ENCODE assay signal across 9 mouse cellular contexts in the genomic region with DNA sequence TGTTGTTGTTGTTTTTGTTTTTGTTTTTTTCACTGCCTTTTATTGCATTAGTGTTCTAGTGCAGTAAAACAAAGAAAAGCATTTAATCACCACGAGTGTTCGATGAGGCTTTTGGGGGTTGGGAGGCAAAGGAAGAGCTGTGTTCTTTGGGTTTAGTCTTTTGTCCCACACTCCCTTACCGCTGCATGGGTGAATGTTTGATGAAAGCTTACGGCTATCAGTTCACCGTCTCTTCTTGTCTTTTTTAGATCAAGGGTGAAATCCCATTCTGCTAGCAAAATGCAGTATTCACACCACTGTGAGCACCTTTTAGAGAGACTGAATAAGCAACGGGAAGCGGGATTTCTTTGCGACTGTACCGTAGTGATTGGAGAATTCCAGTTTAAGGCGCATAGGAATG. TPM values are rescaled to one million over a fixed set of nuclear protein-coding genes. Genes with fewer than 3 reads are reported as not detected.
DNase-seq lines count a peak whose midpoint lies in the region; ATAC-seq and TF ChIP-seq lines count a peak whose summit lies in the region.
"Had no signal": no experiment of that assay in that cellular context is flagged by ENCODE, and none has a peak within 500 bp of the region (broad histone marks: within the 10 kb centered on the region; RNA-seq: fewer than 3 reads in every experiment).

No protein-coding gene starts in this region.

- no peaks in the 10 kb centered on the region for H3K9me3 ChIP-seq in liver, embryonic 11.5 days (ENCODE audit: control insufficient read depth, low read length)
- no peaks in the 10 kb centered on the region for H3K9me3 ChIP-seq in stomach, postnatal 0 days (ENCODE audit: control insufficient read depth, low read length)

- H3K27me3 ChIP-seq in spleen, adult 2 months (ENCODE audit: control insufficient read depth, insufficient read depth, low read length): peaks cover 2% of the 10 kb centered on the region; the same call in 1 of the 2 replicates
- H3K27me3 ChIP-seq in liver, embryonic 11.5 days (replicated peaks; ENCODE audit: control insufficient read depth, insufficient read depth, low read length): no peaks in the 10 kb centered on the region
- no peaks in the 10 kb centered on the region for H3K27me3 ChIP-seq in stomach, postnatal 0 days (ENCODE audit: control insufficient read depth, insufficient read depth, low read length)

- H3K4me1 ChIP-seq in spleen, adult 2 months (ENCODE audit: control insufficient read depth, insufficient read depth, insufficient read length): 0 out of 2 replicates have a peak, but pooled peaks cover 4% of the 10 kb centered on the region
- peaks cover 5% of the 10 kb centered on the region for H3K4me1 ChIP-seq in liver, embryonic 11.5 days (replicated peaks; ENCODE audit: control insufficient read depth, insufficient read depth, low read length)
- H3K4me1 ChIP-seq in stomach, postnatal 0 days (replicated peaks; ENCODE audit: control insufficient read depth, insufficient read depth): peaks cover 7% of the 10 kb centered on the region; the same call in 1 of the 2 replicates

- peaks cover 7% of the 10 kb centered on the region for H3K36me3 ChIP-seq in spleen, adult 2 months (ENCODE audit: control insufficient read depth, insufficient read depth, low read length)
- peaks cover 6% of the 10 kb centered on the region; the same call in 1 of the 2 replicates for H3K36me3 ChIP-seq in liver, embryonic 11.5 days (ENCODE audit: control insufficient read depth, insufficient read depth, low read length)
- peaks cover 8% of the 10 kb centered on the region; the same call in 1 of the 2 replicates for H3K36me3 ChIP-seq in stomach, postnatal 0 days (ENCODE audit: control insufficient read depth, insufficient read depth, low read length)

- H3K4me3 ChIP-seq in spleen, adult 2 months (ENCODE audit: extremely low read depth, insufficient read depth, insufficient read length): peak overlapping the region; percentile 6; the same call in 1 of the 2 replicates
- H3K4me3 ChIP-seq in liver, embryonic 11.5 days (ENCODE audit: low read depth, low read length): peak overlapping the region; percentile 75
- H3K4me3 ChIP-seq in stomach, postnatal 0 days (ENCODE audit: low read depth, low read length): peak overlapping the region; percentile 88

- WGBS in spleen, adult 2 months: 58% methylated on average over 10 of the region's 10 CpGs
- WGBS in liver, embryonic 11.5 days: 50% methylated on average over 10 of the region's 10 CpGs
- 39% methylated on average over 10 of the region's 10 CpGs for WGBS in stomach, postnatal 0 days

- peak overlapping the region; percentile 93 for H3K4me2 ChIP-seq in liver, embryonic 11.5 days
- H3K4me2 ChIP-seq in stomach, postnatal 0 days (replicated peaks; ENCODE audit: low read depth): peak overlapping the region; percentile 75

- no peak for TF ChIP-seq CTCF in spleen, adult 2 months (IDR thresholded peaks at IDR 0.05; ENCODE audit: extremely low read depth, insufficient read depth, insufficient read length, insufficient replicate concordance)
- no peak for TF ChIP-seq CTCF in stomach, postnatal 0 days (IDR thresholded peaks at IDR 0.05; ENCODE audit: low read depth)

- peak overlapping the region; percentile 82 for H3K9ac ChIP-seq in liver, embryonic 11.5 days (ENCODE audit: low read depth, low read length)
- H3K9ac ChIP-seq in stomach, postnatal 0 days (ENCODE audit: low read length): peak overlapping the region; percentile 91; the same call in 1 of the 2 replicates

- no peak for TF ChIP-seq EP300 in stomach, postnatal 0 days (optimal IDR thresholded peaks at IDR 0.05)

- peak; percentile 1 for DNase-seq in embryo, embryonic 10 days (ENCODE audit: low spot score)
- no peak for DNase-seq in embryo, embryonic 10.5 days (ENCODE audit: low spot score)
- DNase-seq in spleen, adult 2 months (ENCODE audit: low read depth in 1 of 2, low spot score in 2 of 2): no peak
- DNase-seq in spleen, postnatal 36 days (ENCODE audit: low spot score in 2 of 2): no peak
- no peak for DNase-seq in liver, embryonic 11.5 days (ENCODE audit: low spot score)
- no peak for DNase-seq in stomach, postnatal 0 days (ENCODE audit: low spot score)
- no peak for DNase-seq in urinary bladder, postnatal 25 days (ENCODE audit: low spot score)
- DNase-seq in layer of hippocampus, adult 9-11 months: no peak
- DNase-seq: cerebellum, adult 18-20 months had no signal

- ATAC-seq in liver, embryonic 11.5 days (replicated peaks; ENCODE audit: low FRiP score): no peak
- ATAC-seq in stomach, postnatal 0 days (ENCODE audit: low FRiP score, low TSS enrichment): no peak

- no peak overlapping the region for H3K27ac ChIP-seq in spleen, adult 2 months (ENCODE audit: insufficient read depth, low read length)
- no peak overlapping the region for H3K27ac ChIP-seq in liver, embryonic 11.5 days (ENCODE audit: low read depth, low read length)
- H3K27ac ChIP-seq in stomach, postnatal 0 days (replicated peaks): peak overlapping the region; percentile 97; the same call in 1 of the 2 replicates

- no peak for TF ChIP-seq POLR2A in spleen, adult 2 months (IDR thresholded peaks at IDR 0.05; ENCODE audit: low read depth, low read length)

RNA-seq across cellular contexts. Expression of a gene that starts 1.4 kb away (rescaled TPM):
- polyA plus RNA-seq in spleen, adult 2 months (2012; rRNA removed): 4.7 and 9.8 TPM in 2 replicates
- 23.2 and 24.7 TPM in 2 replicates for polyA plus RNA-seq in liver, embryonic 11.5 days (2014; fragmentation: Nextera tagmentation; extraction: Ambion mirVana)
- 11.2 and 12.0 TPM in 2 replicates for polyA plus RNA-seq in stomach, postnatal 0 days (2015; fragmentation: Nextera tagmentation; extraction: Ambion mirVana)

RNA-seq across cellular contexts. Expression of a gene that starts 3.5 kb away (rescaled TPM):
- 0.04 TPM in 1 of 2 replicates, not detected in the other for polyA plus RNA-seq in spleen, adult 2 months (2012; rRNA removed)
- polyA plus RNA-seq in liver, embryonic 11.5 days (2014; fragmentation: Nextera tagmentation; extraction: Ambion mirVana): not detected in 2 replicates
- not detected in 2 replicates for polyA plus RNA-seq in stomach, postnatal 0 days (2015; fragmentation: Nextera tagmentation; extraction: Ambion mirVana)

RNA-seq across cellular contexts. Expression of a gene that starts 41.1 kb away (rescaled TPM):
- polyA plus RNA-seq in spleen, adult 2 months (2012; rRNA removed): not detected in 2 replicates
- polyA plus RNA-seq in liver, embryonic 11.5 days (2014; fragmentation: Nextera tagmentation; extraction: Ambion mirVana): not detected in 2 replicates
- 0.10 TPM in 1 of 2 replicates, not detected in the other for polyA plus RNA-seq in stomach, postnatal 0 days (2015; fragmentation: Nextera tagmentation; extraction: Ambion mirVana)

RNA-seq across cellular contexts. Expression of a gene that starts 44.4 kb away (rescaled TPM):
- 0.04 TPM in 1 of 2 replicates, not detected in the other for polyA plus RNA-seq in spleen, adult 2 months (2012; rRNA removed)
- 0.65 and 0.93 TPM in 2 replicates for polyA plus RNA-seq in liver, embryonic 11.5 days (2014; fragmentation: Nextera tagmentation; extraction: Ambion mirVana)
- 0.15 and 0.23 TPM in 2 replicates for polyA plus RNA-seq in stomach, postnatal 0 days (2015; fragmentation: Nextera tagmentation; extraction: Ambion mirVana)

RNA-seq across cellular contexts. Expression of a gene that starts 55.4 kb away (rescaled TPM):
- polyA plus RNA-seq in spleen, adult 2 months (2012; rRNA removed): 0.47 and 0.65 TPM in 2 replicates
- 5.7 and 6.9 TPM in 2 replicates for polyA plus RNA-seq in liver, embryonic 11.5 days (2014; fragmentation: Nextera tagmentation; extraction: Ambion mirVana)
- 25.7 and 27.9 TPM in 2 replicates for polyA plus RNA-seq in stomach, postnatal 0 days (2015; fragmentation: Nextera tagmentation; extraction: Ambion mirVana)

Comparison
In these comparisons a context has a peak if more than half of its experiments do, and no peak if none do; other contexts are left out.
1. H3K4me3 ChIP-seq: peak in every context shown above with its lines; median percentile 88 in stomach, postnatal 0 days; 75 in liver, embryonic 11.5 days; 6 in spleen, adult 2 months.